Mouse (Mus musculus) stomach, embryonic 15.5 days (tissue): ENCODE measurements around the gene Vmn1r1. TPM values are rescaled to one million over a fixed set of nuclear protein-coding genes. Genes with fewer than 3 reads are reported as not detected.
"Not testable (repeated sequence)": the region's sequence is repeated elsewhere in the genome, so short reads cannot be mapped to it uniquely, and the experiment has no call there.

Source experiments
- ATAC-seq: fragments of 200-750 bp; cut with Nextera tagmentation; 2 replicates; pipeline ENCODE4 v1.8.0; 2017; ENCODE audit warnings: low read depth, moderate number of reproducible peaks, moderate TSS enrichment; ENCODE audit not compliant: insufficient read depth, low FRiP score
- H3K27ac ChIP-seq: fragments of 300-500 bp; sonication (generic); 2 replicates; pipeline ENCODE4 v1.5.1; 2015; ENCODE audit warnings: mild to moderate bottlenecking, inconsistent platforms
- H3K27me3 ChIP-seq: fragments of 300-500 bp; sonication (generic); replicated peaks from 2 replicates; pipeline ENCODE4 v1.6.1; 2015; ENCODE audit warnings: inconsistent platforms
- H3K36me3 ChIP-seq: fragments of 300-500 bp; sonication (generic); 2 replicates; pipeline ENCODE4 v1.6.1; 2015; ENCODE audit warnings: inconsistent platforms
- H3K4me1 ChIP-seq: fragments of 300-500 bp; sonication (generic); 2 replicates; pipeline ENCODE4 v1.6.1; 2015; ENCODE audit warnings: inconsistent platforms
- H3K4me2 ChIP-seq: fragments of 300-500 bp; sonication (generic); 2 replicates; pipeline ENCODE4 v1.6.1; 2015; ENCODE audit warnings: mild to moderate bottlenecking, inconsistent platforms
- H3K4me3 ChIP-seq: fragments of 300-500 bp; sonication (generic); replicated peaks from 2 replicates; pipeline ENCODE4 v1.5.1; 2015; ENCODE audit warnings: inconsistent platforms
- H3K9ac ChIP-seq: fragments of 300-500 bp; sonication (generic); 2 replicates; pipeline ENCODE4 v1.6.1; 2015; ENCODE audit warnings: inconsistent platforms
- H3K9me3 ChIP-seq: fragments of 300-500 bp; sonication (generic); 2 replicates; pipeline ENCODE4 v1.6.1; 2016; ENCODE audit warnings: inconsistent platforms
- WGBS: fragments of 180-500 bp; shearing (Covaris S2); methylation state at CpG from one replicate; pipeline ENCODE4 v1.1.7; 2015; 5-methylcytosine and 5-hydroxymethylcytosine counted together
- polyA plus RNA-seq: library from polyadenylated mRNA; unstranded; fragments of >200 nt; fragmentation: Nextera tagmentation; extraction: Ambion mirVana; gene quantifications from 2 replicates; pipeline ENCODE4 v1.2.1, GENCODE M21; 2015

Gene Vmn1r1
- not detected in 2 replicates for polyA plus RNA-seq

GRCm38 (mm10) chr1:182164386-182164785 lies at the start of gene Vmn1r1:
Vmn1r1 (minus strand) TSS chr1:182164486.
- Histone ChIP-seq H3K4me3 (no peak within 1 kb of the TSS), H3K27me3 (no peaks in the 10 kb centered on the region), H3K27ac (no peak within 1 kb of the TSS), H3K4me1 (no peaks in the 10 kb centered on the region), H3K9me3 (no peaks in the 10 kb centered on the region), H3K4me2 (no peak within 1 kb of the TSS), H3K9ac (no peak within 1 kb of the TSS), H3K36me3 (no peaks in the 10 kb centered on the region)
- 73% methylated on average over 7 of the region's 7 CpGs for WGBS
- ATAC-seq: no peak

GRCm38 (mm10) chr1:182210322-182210721 lies 46.0 kb upstream of the Vmn1r1 start:
- H3K9me3 ChIP-seq: no peaks in the 10 kb centered on the region
- no peak for ATAC-seq

GRCm38 (mm10) chr1:182192581-182192980 lies 28.3 kb upstream of the Vmn1r1 start:
- Histone ChIP-seq H3K4me1 (peaks cover 4% of the 10 kb centered on the region; the same call in 1 of the 2 replicates), H3K9ac (no peak overlapping the region), H3K36me3 (no peaks in the 10 kb centered on the region), H3K27me3 (no peaks in the 10 kb centered on the region), H3K27ac (no peak overlapping the region), H3K4me3 (no peak overlapping the region), H3K9me3 (no peaks in the 10 kb centered on the region), H3K4me2 (no peak overlapping the region)
- WGBS: 66% methylated on average over 1 of the region's 1 CpGs
- no peak for ATAC-seq

More at GRCm38 (mm10) chr1:182210322-182210721, 46.0 kb upstream of the Vmn1r1 start:
- Histone ChIP-seq H3K27me3 (no peaks in the 10 kb centered on the region), H3K9ac (no peak overlapping the region), H3K27ac (no peak overlapping the region), H3K4me2 (no peak overlapping the region), H3K4me1 (no peaks in the 10 kb centered on the region), H3K4me3 (no peak overlapping the region), H3K36me3 (no peaks in the 10 kb centered on the region)
- 88% methylated on average over 2 of the region's 2 CpGs for WGBS

- WGBS: 45% methylated on average over 10 of the region's 10 CpGs
- H3K27ac ChIP-seq: no peak overlapping the region
- no peaks in the 10 kb centered on the region for H3K27me3 ChIP-seq
- ATAC-seq: peak; percentile 43
- H3K4me1 ChIP-seq: peaks cover 4% of the 10 kb centered on the region; the same call in 1 of the 2 replicates
- H3K4me2 ChIP-seq: no peak overlapping the region
- no peaks in the 10 kb centered on the region for H3K36me3 ChIP-seq
- no peak overlapping the region for H3K9ac ChIP-seq
- peaks cover 5% of the 10 kb centered on the region; the same call in 1 of the 2 replicates for H3K9me3 ChIP-seq
- H3K4me3 ChIP-seq: no peak overlapping the region
Observed at GRCm38 (mm10) chr1:182191816-182192545, 27.7 kb upstream of the Vmn1r1 start.

- Histone ChIP-seq H3K27ac (no peak overlapping the region; the same call in 1 of the 2 replicates), H3K9me3 (peaks cover 5% of the 10 kb centered on the region; the same call in 1 of the 2 replicates)
- WGBS: 66% methylated on average over 5 of the region's 5 CpGs
Observed at GRCm38 (mm10) chr1:182191181-182191580, 26.9 kb upstream of the Vmn1r1 start.

GRCm38 (mm10) chr1:182189669-182190440 lies 25.6 kb upstream of the Vmn1r1 start:
- no peak overlapping the region for H3K4me3 ChIP-seq
- peaks cover 4% of the 10 kb centered on the region; the same call in 1 of the 2 replicates for H3K4me1 ChIP-seq
- no peaks in the 10 kb centered on the region for H3K27me3 ChIP-seq
- WGBS: 58% methylated on average over 3 of the region's 3 CpGs
- no peak overlapping the region for H3K9ac ChIP-seq
- peaks cover 5% of the 10 kb centered on the region; the same call in 1 of the 2 replicates for H3K9me3 ChIP-seq
- peak; percentile 56; the same call in 1 of the 2 replicates for ATAC-seq
- H3K36me3 ChIP-seq: no peaks in the 10 kb centered on the region
- no peak overlapping the region for H3K4me2 ChIP-seq
- H3K27ac ChIP-seq: peak overlapping the region; percentile 49

More at GRCm38 (mm10) chr1:182191181-182191580, 26.9 kb upstream of the Vmn1r1 start:
- Histone ChIP-seq H3K27me3 (no peaks in the 10 kb centered on the region), H3K9ac (no peak overlapping the region), H3K4me2 (no peak overlapping the region), H3K36me3 (no peaks in the 10 kb centered on the region), H3K4me1 (peaks cover 4% of the 10 kb centered on the region; the same call in 1 of the 2 replicates), H3K4me3 (no peak overlapping the region)
- ATAC-seq: no peak

- not testable (repeated sequence) for H3K4me2 ChIP-seq, H3K9ac ChIP-seq, H3K9me3 ChIP-seq, H3K27ac ChIP-seq, H3K36me3 ChIP-seq, H3K4me1 ChIP-seq, H3K4me3 ChIP-seq, ATAC-seq, H3K27me3 ChIP-seq
- WGBS: 81% methylated on average over 4 of the region's 4 CpGs
Observed at GRCm38 (mm10) chr1:182182449-182182848, 18.2 kb upstream of the Vmn1r1 start.

- no peaks in the 10 kb centered on the region for H3K4me1 ChIP-seq
- H3K27me3 ChIP-seq: no peaks in the 10 kb centered on the region
- H3K4me3 ChIP-seq: no peak overlapping the region
- ATAC-seq: no peak
- 76% methylated on average over 5 of the region's 5 CpGs for WGBS
- H3K4me2 ChIP-seq: no peak overlapping the region
- no peak overlapping the region for H3K9ac ChIP-seq
- H3K36me3 ChIP-seq: no peaks in the 10 kb centered on the region
- no peak overlapping the region for H3K27ac ChIP-seq
- H3K9me3 ChIP-seq: no peaks in the 10 kb centered on the region
Observed at GRCm38 (mm10) chr1:182181456-182182305, 17.4 kb upstream of the Vmn1r1 start.

GRCm38 (mm10) chr1:182176985-182177384 lies 12.7 kb upstream of the Vmn1r1 start:
- not testable (repeated sequence) for ATAC-seq, H3K27me3 ChIP-seq, H3K36me3 ChIP-seq, H3K4me1 ChIP-seq, H3K27ac ChIP-seq, H3K9ac ChIP-seq, H3K9me3 ChIP-seq, H3K4me2 ChIP-seq, H3K4me3 ChIP-seq
- 89% methylated on average over 19 of the region's 19 CpGs for WGBS

- not testable (repeated sequence) for H3K27ac ChIP-seq, H3K36me3 ChIP-seq, H3K4me2 ChIP-seq, H3K27me3 ChIP-seq, H3K4me1 ChIP-seq, ATAC-seq, H3K9ac ChIP-seq, H3K9me3 ChIP-seq, H3K4me3 ChIP-seq
- 86% methylated on average over 6 of the region's 6 CpGs for WGBS
Observed at GRCm38 (mm10) chr1:182170206-182170605, 5.9 kb upstream of the Vmn1r1 start.

- no peaks in the 10 kb centered on the region for H3K36me3 ChIP-seq
- H3K4me3 ChIP-seq: no peak overlapping the region
- no peaks in the 10 kb centered on the region for H3K27me3 ChIP-seq
- H3K4me1 ChIP-seq: no peaks in the 10 kb centered on the region
- no peak overlapping the region for H3K9ac ChIP-seq
- WGBS: 40% methylated on average over 5 of the region's 5 CpGs
- H3K4me2 ChIP-seq: no peak overlapping the region
- H3K9me3 ChIP-seq: no peaks in the 10 kb centered on the region
- ATAC-seq: no peak
- H3K27ac ChIP-seq: no peak overlapping the region
Observed at GRCm38 (mm10) chr1:182162951-182163350, 1.3 kb downstream of the Vmn1r1 start.
